Comparison of ENCODE assay signal across 15 mouse cellular contexts in genomic region chr9:61169506-61170090, GRCm38 (mm10).
DNase-seq lines count a peak whose midpoint lies in the region; TF ChIP-seq lines count a peak whose summit lies in the region.
"Had no signal": no experiment of that assay in that cellular context is flagged by ENCODE, and none has a peak within 500 bp of the region (broad histone marks: within the 10 kb centered on the region; RNA-seq: fewer than 3 reads in every experiment).

No protein-coding gene starts in this region.

- no peaks in the 10 kb centered on the region for H3K36me3 ChIP-seq in heart, embryonic 10.5 days
- H3K36me3 ChIP-seq: embryonic facial prominence, embryonic 12.5 days; hindbrain, embryonic 13.5 days; limb, embryonic 12.5 days; midbrain, embryonic 10.5 days; neural tube, embryonic 13.5 days had no signal

- peaks cover 62% of the 10 kb centered on the region for H3K27me3 ChIP-seq in heart, embryonic 10.5 days (ENCODE audit: insufficient read depth, poor library complexity, severe bottlenecking)
- H3K27me3 ChIP-seq: neural tube, embryonic 13.5 days had no signal

- DNase-seq in heart, adult 11 months, result peak; percentile 89
- no peak for DNase-seq in heart, embryonic 10.5 days (ENCODE audit: low spot score)
- no peak for DNase-seq in left cerebral cortex, adult 2 months (ENCODE audit: extremely low spot score in 1 of 2, low spot score in 2 of 2)
- no peak for DNase-seq in left cerebral cortex, postnatal 36 days (ENCODE audit: low spot score in 2 of 2)
- peak; percentile 37 to 58 for DNase-seq in urinary bladder, postnatal 4 days (ENCODE audit: low spot score in 2 of 2)
- no peak for DNase-seq in urinary bladder, postnatal 25 days (ENCODE audit: low spot score)
- no peak for DNase-seq in left cerebral cortex, postnatal 25 days (ENCODE audit: low spot score in 2 of 2)
- DNase-seq: cerebellum, adult 18-20 months; forebrain, postnatal 0 days; lung, postnatal 14 days had no signal

- H3K4me1 ChIP-seq in heart, embryonic 10.5 days, result peaks cover 22% of the 10 kb centered on the region

- 81% methylated on average over 9 of the region's 9 CpGs for WGBS in heart, embryonic 10.5 days

- no peak overlapping the region for H3K4me3 ChIP-seq in heart, embryonic 10.5 days
- no peak overlapping the region for H3K4me3 ChIP-seq in left cerebral cortex, adult 2 months
- H3K4me3 ChIP-seq: embryonic facial prominence, embryonic 12.5 days; hindbrain, embryonic 13.5 days; limb, embryonic 12.5 days; midbrain, embryonic 10.5 days; neural tube, embryonic 13.5 days had no signal

- intact Hi-C loops in left cerebral cortex, adult 2 months (cut with DNase I), result no loop called here
- intact Hi-C loops in left cerebral cortex, postnatal 36 days (cut with DNase I), result no loop called here
- intact Hi-C loops in left cerebral cortex, postnatal 25 days (cut with DNase I), result no loop called here

- H3K9me3 ChIP-seq in heart, embryonic 10.5 days, result no peaks in the 10 kb centered on the region
- H3K9me3 ChIP-seq: embryonic facial prominence, embryonic 12.5 days; hindbrain, embryonic 13.5 days; limb, embryonic 12.5 days; midbrain, embryonic 10.5 days; neural tube, embryonic 13.5 days had no signal

- no peak overlapping the region for H3K27ac ChIP-seq in heart, embryonic 10.5 days
- peak overlapping the region; percentile 28; the same call in 1 of the 2 replicates for H3K27ac ChIP-seq in left cerebral cortex, adult 2 months
- H3K27ac ChIP-seq: embryonic facial prominence, embryonic 12.5 days; hindbrain, embryonic 13.5 days; limb, embryonic 12.5 days; midbrain, embryonic 10.5 days; neural tube, embryonic 13.5 days had no signal

- TF ChIP-seq CTCF in left cerebral cortex, adult 2 months (IDR thresholded peaks at IDR 0.05), result no peak

Comparison
In these comparisons a context has a peak if more than half of its experiments do, and no peak if none do; other contexts are left out.
1. DNase-seq: peak in heart, adult 11 months (single experiment) and urinary bladder, postnatal 4 days (2 of 2); none in heart, embryonic 10.5 days (single experiment), left cerebral cortex, adult 2 months (0 of 2), left cerebral cortex, postnatal 36 days (0 of 2), urinary bladder, postnatal 25 days (single experiment) and left cerebral cortex, postnatal 25 days (0 of 2).